Mouse (Mus musculus) C3H10T1/2 (cell line): Measurements from ENCODE around the gene Hykk. TPM values are rescaled to one million over a fixed set of nuclear protein-coding genes. Genes with fewer than 3 reads are reported as not detected.

Experiments used
- polyA plus RNA-seq, 2 experiments: library from polyadenylated mRNA; unstranded; fragments of >200 nt; fragmentation: generic; extraction: Trizol; gene quantifications; one replicate each; pipeline ENCODE4 v1.2.1; 2012; ENCODE audit warnings: missing spikeins in 2 of 2

The Hykk gene
- under 1 TPM in 1 of 2 experiments, not detected in 1; 0.32 TPM for polyA plus RNA-seq

DNA sequence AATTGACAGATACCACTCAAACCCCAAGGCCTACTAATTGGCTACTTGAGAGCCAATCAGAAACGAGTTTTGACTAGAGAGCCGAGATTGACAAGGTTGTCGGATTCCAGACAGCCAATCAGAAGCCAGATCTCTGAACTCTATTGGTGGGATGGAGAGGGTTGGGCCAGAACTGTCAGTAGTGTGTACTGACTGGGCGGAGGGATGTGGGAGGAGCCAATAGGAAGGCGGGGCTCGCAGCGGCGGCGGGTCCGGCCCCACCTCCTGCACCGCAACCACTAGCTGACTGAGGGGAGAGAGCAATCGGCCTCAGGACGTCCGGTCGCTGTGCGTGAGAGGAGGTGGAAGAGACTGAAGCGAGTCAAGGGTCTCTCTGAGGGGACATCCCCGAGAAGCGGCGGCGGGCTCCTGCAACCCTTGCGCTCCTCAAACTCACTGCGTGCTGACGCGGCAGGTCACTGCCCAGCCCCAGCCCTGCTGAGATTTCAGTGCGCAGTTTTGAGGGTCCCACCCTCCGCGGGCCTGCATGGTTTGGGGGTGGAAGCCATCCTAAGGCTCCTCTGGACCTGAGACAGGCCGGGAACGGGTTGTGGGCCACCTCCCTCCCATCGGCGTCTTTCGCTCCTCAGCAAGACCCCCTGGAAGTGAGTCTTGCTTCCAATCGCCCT is at the start of gene Hykk:
TSS of gene Hykk (plus strand) at position 274 of the 668 bp plus-strand sequence.

DNA sequence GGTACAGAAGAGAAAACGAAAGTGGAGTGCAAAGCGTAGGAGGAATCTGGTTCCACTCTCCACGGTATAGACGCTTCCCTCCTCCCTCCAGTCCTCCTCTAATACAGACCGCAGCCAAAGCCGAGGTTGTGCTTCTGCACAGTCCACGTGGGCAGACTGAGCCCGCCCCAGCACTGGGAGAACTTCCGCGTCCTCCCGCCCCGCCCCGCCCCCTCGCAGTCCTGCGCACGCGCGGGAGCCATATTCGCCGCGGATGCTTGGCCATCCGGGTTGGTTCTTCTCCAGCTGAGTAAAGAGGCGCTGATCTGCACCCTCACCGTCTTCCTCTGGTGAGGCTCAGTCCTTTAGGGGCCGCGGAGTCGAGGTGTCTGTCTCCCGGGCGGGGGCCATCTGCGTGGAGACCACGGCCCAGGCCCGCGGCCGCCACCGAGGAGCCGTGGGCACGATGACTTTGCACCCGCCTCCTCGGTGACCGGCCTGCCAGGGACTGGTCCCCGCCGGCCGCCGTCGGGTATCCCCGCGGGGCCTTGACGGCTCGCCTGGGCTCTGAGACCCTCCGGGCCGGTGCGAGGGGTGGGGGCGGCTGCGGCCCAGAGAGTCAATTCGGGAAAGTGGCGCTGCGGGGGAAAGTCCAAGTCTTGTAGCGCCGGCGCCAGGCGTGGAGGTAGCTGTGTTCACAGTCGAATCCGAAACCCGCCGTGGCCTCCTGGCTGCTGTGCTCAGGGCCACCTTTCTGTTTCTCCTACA is 33.7 kb downstream of the Hykk start, which contains the start of the genes Psma4 and AY074887:
TSS of gene Psma4 (plus strand) at position 216 of the 747 bp plus-strand sequence.
TSS of gene AY074887 (minus strand) at position 424 of the 747 bp plus-strand sequence.

DNA sequence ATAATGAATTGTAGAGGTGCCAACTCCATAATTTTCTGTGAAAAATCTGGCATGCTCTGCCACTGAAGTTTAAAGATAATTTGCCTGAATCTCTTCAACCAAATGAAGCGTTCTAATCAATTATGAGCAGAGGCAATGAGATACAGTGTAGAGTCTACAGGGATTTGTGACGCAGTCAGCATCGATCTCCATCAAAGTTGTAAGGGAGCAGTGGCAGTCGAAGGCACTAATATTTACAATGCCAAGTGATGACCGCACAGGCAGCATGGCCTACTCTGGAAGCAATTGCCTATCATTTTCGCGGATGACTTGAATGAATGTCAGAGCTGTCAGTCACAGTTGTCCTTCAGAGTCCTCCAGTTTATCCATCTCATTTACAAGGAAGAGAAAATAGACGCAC is 63.6 kb downstream of the Hykk start, which contains the start of gene Chrna5:
TSS of gene Chrna5 (plus strand) at position 207 of the 400 bp plus-strand sequence.

Other genes with a start within 250 kb of the Hykk start
- 1 to 10 TPM in 1 of 2 experiments, under 1 TPM in 1; 0.54 to 6.9 TPM for gene Dnaja4, start 218.4 kb upstream of the Hykk start, polyA plus RNA-seq
- gene Wdr61, start 182.8 kb upstream of the Hykk start, polyA plus RNA-seq: 100 to 1,000 TPM in 1 of 2 experiments, 10 to 100 TPM in 1; 10.3 to 164 TPM
- gene Crabp1, start 152.5 kb upstream of the Hykk start, polyA plus RNA-seq: 1 to 10 TPM in 1 of 2 experiments, under 1 TPM in 1; 0.08 to 4.6 TPM
- 10 to 100 TPM in 1 of 2 experiments, under 1 TPM in 1; 0.54 to 11.0 TPM for gene Ireb2, start 53.5 kb upstream of the Hykk start, polyA plus RNA-seq
- 100 to 1,000 TPM in 1 of 2 experiments, 10 to 100 TPM in 1; 30.4 to 241 TPM for gene Psma4, start 33.5 kb downstream of the Hykk start, polyA plus RNA-seq
- under 1 TPM; 0.42 to 0.97 TPM for gene AY074887, start 33.7 kb downstream of the Hykk start, polyA plus RNA-seq
- under 1 TPM in 1 of 2 experiments, not detected in 1; 0.11 TPM for gene Chrna5, start 63.6 kb downstream of the Hykk start, polyA plus RNA-seq
- under 1 TPM in 1 of 2 experiments, not detected in 1; 0.06 TPM for gene Chrna3, start 109.3 kb downstream of the Hykk start, polyA plus RNA-seq
- gene Chrnb4, start 131.5 kb downstream of the Hykk start, polyA plus RNA-seq: under 1 TPM in 1 of 2 experiments, not detected in 1; 0.02 TPM
- 1 to 10 TPM in 1 of 2 experiments, under 1 TPM in 1; 0.50 to 3.7 TPM for gene Ube2q2, start 231.6 kb downstream of the Hykk start, polyA plus RNA-seq